Mouse (Mus musculus) adipocyte (in vitro differentiated cells): ENCODE results near the gene Zfp607a.
"Not testable (repeated sequence)": the region's sequence is repeated elsewhere in the genome, so short reads cannot be mapped to it uniquely, and the experiment has no call there.

Experiments used
- DNase-seq: peaks from one replicate; pipeline ENCODE4 v3.0.0-alpha.2; 2016; ENCODE audit warnings: low spot score

Zfp607a gene

GRCm38 (mm10) chr7:27857227-27857626 is at the start of gene Zfp607a:
Gene Zfp607a, plus strand, starts transcription at chr7:27857527.
- no peak for DNase-seq

DNA sequence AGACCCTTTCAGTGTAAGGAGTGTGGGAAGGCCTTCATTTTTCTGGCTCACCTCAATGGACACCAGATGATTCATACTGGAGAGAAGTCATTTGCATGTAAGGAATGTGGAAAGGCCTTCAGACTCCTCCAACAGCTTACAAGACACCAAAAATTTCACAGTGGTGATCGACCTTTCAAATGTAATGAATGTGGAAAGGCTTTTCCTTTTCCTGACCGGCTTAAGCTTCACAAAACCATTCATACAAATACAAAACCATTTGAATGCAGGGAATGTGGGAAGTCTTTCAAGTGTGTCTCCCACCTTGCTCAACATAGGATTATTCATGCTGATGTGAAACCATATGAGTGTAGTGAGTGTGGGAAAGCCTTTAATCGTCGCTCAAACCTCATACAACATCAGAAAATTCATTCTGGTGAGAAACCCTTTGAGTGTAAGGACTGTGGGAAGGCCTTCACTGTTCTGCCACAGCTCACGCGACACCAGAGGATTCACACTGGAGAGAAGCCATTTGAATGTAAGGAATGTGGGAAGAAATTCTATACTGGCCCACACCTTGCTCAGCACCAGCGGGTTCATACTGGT is 38.7 kb upstream of the Zfp607a start:
- DNase-seq: no peak

DNA sequence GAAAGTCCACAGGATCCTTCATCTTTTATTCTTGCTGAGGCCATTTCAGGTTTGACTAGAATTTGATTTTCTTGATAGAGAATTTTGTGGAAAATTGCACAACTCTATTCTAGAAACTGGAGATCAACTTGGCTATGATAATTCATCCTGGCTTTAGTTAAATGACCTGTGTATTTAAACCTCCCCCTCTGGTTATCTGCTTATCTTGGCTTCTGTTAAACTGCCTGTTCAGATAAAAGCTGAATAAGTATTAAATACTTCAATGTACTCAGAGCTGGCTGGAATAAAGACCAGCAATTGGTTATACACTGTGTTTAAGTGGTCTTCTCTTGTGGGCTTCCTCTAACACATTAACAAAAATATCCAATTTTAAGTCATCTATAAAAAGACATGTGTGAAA is 34.7 kb upstream of the Zfp607a start:
- no peak for DNase-seq

DNA sequence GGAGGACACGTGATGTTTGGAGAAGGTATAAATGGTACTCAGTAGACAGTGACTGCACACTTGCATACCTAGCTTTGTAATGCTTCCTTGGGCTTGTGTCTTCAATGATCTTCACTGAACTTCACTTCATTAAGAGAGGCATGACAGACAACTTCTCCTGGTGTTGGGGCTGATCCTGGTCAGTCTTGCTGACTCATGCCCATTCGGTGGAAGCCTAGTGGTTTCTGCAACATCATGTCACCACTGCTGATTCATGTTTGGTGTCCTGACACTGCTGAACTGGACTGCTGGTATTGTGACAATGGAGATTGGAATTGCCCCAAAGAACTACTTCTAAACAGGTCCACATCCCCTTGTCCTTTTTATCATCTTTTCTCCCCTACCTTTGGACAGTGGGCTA is 23.2 kb upstream of the Zfp607a start:
- DNase-seq: no peak

GRCm38 (mm10) chr7:27837896-27838295 is 19.4 kb upstream of the Zfp607a start:
- DNase-seq: no peak

DNA sequence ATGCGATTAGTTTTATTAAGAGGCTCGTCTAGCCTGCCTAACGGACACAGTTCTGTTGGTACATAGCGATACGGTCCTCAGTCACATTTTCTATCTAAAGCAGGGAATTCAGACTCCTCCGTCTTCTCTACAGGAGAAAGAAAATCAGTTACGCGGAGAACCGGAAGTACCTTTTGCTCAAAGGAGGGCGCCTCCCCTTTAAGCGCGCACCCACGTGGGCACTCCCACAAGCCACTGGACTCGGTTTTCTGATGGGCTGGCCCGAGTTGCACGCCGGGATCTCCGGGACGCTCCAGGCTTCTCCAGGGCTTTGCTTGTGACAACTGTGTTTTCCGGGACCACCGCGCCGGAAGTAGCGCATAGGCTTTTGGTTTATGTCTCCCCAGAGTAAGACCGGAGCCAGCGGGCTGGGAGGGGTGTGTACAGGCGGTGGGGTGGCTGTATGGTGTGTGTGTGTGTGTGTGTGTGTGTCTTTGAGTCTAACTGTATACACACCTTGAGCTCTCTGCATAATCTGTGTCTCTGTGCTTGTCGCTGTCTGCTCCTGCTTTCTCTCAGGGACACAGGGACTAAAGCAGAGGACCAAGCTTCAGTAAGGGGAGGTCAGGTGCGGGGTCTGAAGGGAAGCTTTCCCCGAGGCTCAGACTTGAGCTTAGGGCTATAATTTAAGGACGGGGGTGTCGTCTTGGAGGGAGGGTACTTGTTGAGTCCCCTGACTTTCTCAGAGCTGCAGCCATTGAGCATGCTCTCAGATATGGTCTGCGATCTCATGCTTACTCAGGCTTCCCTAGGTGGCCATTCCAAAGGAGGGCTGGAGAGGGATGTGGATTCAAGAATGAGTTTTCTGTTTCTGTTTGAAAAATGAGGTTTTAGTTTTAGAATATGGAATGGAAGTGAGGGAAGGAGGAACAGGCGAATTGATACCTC is 18.7 kb upstream of the Zfp607a start, which contains the start of gene Zfp59:
Gene Zfp59, plus strand, starts transcription at position 285 of the 927 bp plus-strand sequence.
- peak; percentile 74 for DNase-seq

DNA sequence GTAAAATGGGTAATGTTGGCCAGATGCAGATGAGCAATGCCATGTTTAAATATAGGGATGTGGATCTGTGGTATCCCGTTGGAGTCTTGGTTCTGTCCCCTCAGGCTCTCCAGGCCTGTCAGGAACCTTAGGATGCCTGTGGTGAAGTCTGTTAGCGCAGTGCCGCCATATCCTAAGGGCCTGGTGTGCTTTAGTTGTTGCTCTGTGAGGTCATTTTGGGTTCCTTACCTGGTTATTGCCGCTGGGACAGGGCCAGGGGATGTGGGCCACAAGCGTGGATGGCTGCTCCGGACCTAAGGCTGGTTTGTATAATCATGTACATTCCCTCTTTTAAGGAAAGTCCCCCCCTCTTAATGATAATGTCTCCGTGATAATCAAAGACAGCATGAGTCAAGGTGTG is 17.7 kb upstream of the Zfp607a start:
- DNase-seq: no peak

- DNase-seq: no peak
Observed at GRCm38 (mm10) chr7:27840104-27840503, 17.2 kb upstream of the Zfp607a start.

DNA sequence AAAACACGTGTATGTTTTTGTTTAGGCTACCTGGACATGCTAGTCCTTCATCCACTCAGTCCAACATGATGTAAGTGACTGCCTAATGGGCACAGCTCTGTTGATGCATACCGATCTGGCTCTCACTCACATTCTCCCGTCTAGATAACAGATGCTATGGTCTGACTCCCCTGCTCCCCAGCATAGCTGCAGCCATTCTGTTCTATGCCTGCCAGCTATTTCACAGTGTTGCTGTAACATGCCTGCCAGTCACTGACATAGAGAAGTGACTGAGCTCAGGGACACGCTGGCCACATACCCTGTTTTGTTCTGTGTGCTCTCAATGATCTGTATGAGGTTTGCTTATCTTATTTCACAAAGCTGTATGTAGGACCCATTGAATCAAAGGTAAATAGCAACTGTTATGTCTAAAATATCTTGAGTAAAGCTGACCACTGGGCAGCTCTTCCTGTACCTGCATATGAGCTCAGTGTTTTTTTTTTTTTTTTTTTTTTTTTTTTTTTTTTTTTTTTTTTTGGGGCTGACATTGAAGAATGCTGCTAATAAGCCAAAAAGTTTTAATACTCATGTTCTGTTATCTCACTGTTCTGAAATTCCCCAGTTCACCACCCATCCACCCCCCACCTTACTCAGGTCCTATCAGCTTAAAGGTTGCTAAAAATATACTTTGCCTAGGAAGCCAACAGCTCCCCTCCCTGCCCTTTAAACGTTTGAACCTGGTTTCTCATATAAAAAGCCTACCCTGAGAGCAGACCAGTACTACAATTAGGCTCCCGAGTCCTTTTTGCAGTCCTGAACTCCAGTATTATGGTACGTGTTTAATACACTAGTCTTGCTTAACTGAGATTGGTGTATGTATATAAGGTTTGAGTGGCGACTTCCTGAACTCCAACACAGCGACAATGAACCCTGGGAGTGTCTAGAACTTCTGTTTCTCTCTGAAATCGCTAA is 2.2 kb downstream of the Zfp607a start:
- peak; percentile 28 for DNase-seq

- DNase-seq: peak; percentile 79
Observed at GRCm38 (mm10) chr7:27860396-27861235, 3.3 kb downstream of the Zfp607a start.

- not testable (repeated sequence) for DNase-seq
Observed at GRCm38 (mm10) chr7:27862578-27862977, 5.3 kb downstream of the Zfp607a start.

DNA sequence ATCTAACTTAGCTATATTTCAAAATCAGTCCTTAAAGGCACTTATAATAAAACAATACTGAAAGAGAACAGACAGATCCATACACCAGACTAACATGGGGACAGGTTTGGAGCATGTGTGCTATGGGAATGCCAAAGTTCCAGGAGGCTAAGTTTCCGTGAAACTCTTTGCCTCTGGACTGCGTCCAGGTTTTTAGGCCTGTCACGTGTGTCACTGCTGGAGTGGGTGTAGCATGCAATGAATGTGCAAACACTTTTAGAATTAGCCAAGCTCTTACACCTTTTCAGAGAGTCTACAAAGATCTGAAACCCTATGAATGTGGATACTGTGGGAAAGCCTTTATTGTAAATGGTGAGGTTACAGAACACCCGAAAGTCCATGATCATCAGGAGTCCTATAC is 24.4 kb downstream of the Zfp607a start:
- no peak for DNase-seq

GRCm38 (mm10) chr7:27900601-27901000 is 43.3 kb downstream of the Zfp607a start:
- DNase-seq: no peak

DNA sequence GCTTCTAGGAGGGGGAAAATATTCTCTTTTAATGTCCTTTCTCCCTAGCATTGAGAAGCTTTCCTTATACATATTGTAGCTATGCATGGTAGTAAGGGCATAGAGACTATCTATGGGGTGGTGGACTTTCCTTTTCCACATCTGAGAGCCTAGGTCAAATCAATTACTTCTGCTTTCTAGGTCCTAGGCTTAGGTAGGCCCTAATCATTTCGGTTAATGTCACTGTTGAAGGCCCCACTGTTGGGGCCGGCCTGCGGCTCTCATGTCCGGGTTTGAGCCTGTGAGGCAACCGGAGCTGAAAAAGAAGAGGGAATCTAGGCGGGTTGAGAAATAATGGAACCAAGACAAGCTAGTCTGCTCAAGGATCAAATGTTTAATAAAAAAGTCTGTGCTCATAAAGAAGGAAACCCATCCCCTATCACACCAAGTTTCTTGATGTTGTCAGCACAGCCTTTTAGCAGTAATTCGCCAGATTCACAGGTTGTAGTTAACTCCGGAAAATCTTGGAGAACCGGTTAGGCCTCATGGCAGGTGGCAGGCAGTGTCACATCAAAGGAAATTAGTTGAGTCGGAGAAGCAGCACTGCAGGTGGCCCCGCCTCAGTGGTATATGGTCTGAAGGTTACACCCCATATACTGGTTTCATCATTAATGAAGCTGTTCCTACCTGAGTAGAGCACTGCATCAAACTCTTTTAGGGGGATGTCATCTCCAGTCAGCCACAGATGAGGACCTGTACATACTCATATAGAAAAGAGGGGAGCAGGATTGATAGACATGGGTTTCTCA is 47.9 kb downstream of the Zfp607a start:
- DNase-seq: no peak

GRCm38 (mm10) chr7:27910952-27911351 is 53.6 kb downstream of the Zfp607a start:
- not testable (repeated sequence) for DNase-seq

DNA sequence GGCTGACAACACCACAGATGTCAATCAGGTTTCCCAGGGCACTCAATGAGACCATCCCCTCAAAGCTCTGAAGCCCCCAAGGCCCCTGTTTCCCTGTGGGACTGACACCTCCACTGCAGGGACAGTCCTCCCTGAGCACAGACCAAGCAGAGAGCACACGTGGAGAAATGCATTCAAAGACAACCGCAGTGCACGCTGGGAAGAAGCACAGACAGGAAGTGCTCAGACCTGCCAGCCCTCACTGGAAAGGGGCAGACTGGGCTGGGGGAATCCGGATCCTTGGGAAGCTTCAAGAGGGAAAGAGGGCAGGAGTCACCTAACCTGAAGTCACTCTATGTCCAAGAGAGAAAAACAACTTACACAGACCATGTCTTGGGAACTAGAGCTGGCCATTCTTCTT is 69.7 kb downstream of the Zfp607a start:
- DNase-seq: not testable (repeated sequence)

- DNase-seq: peak; percentile 57
Observed at GRCm38 (mm10) chr7:27928818-27929695, 71.7 kb downstream of the Zfp607a start, which contains the start of gene Zfp974. Gene Zfp974, minus strand, starts transcription at chr7:27929460.
